Mouse (Mus musculus): Measurements from ENCODE around the gene Hps6. TPM values are rescaled to one million over a fixed set of nuclear protein-coding genes. Genes with fewer than 3 reads are reported as not detected.

The Hps6 gene
- total and polyA plus RNA-seq, 2 experiments from 2014 or later, result 6.3 to 9.7 TPM

- no peaks in the 10 kb centered on the region for H3K27me3 ChIP-seq (ENCODE audit: control insufficient read depth, insufficient read depth, low read length)
- no peaks in the 10 kb centered on the region for H3K36me3 ChIP-seq (replicated peaks; ENCODE audit: control insufficient read depth, insufficient read depth, low read length)
- no peak overlapping the region for H3K27ac ChIP-seq (ENCODE audit: low read depth)
- TF ChIP-seq EP300 (IDR thresholded peaks at IDR 0.05; ENCODE audit: low read depth), result peak; percentile 66
- TF ChIP-seq CTCF (IDR thresholded peaks at IDR 0.05; ENCODE audit: low read depth), result peak; percentile 96
- no peaks in the 10 kb centered on the region for H3K4me1 ChIP-seq (ENCODE audit: control insufficient read depth, insufficient read depth)
- no peak overlapping the region for H3K4me3 ChIP-seq (ENCODE audit: low read depth, low read length)
- WGBS, result 28% methylated on average over 12 of the region's 12 CpGs
- no peak overlapping the region for H3K9ac ChIP-seq (replicated peaks; ENCODE audit: low read depth, low read length)
- no peaks in the 10 kb centered on the region for H3K9me3 ChIP-seq (replicated peaks; ENCODE audit: control insufficient read depth, low read length)
- no peak overlapping the region for H3K4me2 ChIP-seq (ENCODE audit: low read depth, low read length)
- ATAC-seq (ENCODE audit: insufficient read depth, low read depth) (peak; percentile 89), DNase-seq (ENCODE audit: low spot score) (peak; percentile 85)
Observed at GRCm38 (mm10) chr19:46014572-46015178, 11.4 kb downstream of the Hps6 start.

GRCm38 (mm10) chr19:46016023-46016422, 12.7 kb downstream of the Hps6 start:
- no peaks in the 10 kb centered on the region for H3K27me3 ChIP-seq (ENCODE audit: control insufficient read depth, insufficient read depth, low read length)
- 69% methylated on average over 2 of the region's 2 CpGs for WGBS
- ATAC-seq (ENCODE audit: insufficient read depth, low read depth) (no peak), DNase-seq (ENCODE audit: low spot score) (no peak)
- H3K9me3 ChIP-seq (replicated peaks; ENCODE audit: control insufficient read depth, low read length), result no peaks in the 10 kb centered on the region
- no peak overlapping the region for H3K9ac ChIP-seq (replicated peaks; ENCODE audit: low read depth, low read length)
- H3K4me2 ChIP-seq (ENCODE audit: low read depth, low read length), result no peak overlapping the region
- H3K4me3 ChIP-seq (ENCODE audit: low read depth, low read length), result no peak overlapping the region
- TF ChIP-seq EP300 (IDR thresholded peaks at IDR 0.05; ENCODE audit: low read depth) (no peak), CTCF (IDR thresholded peaks at IDR 0.05; ENCODE audit: low read depth) (no peak)
- H3K36me3 ChIP-seq (replicated peaks; ENCODE audit: control insufficient read depth, insufficient read depth, low read length), result no peaks in the 10 kb centered on the region
- H3K27ac ChIP-seq (ENCODE audit: low read depth), result no peak overlapping the region
- H3K4me1 ChIP-seq (ENCODE audit: control insufficient read depth, insufficient read depth), result no peaks in the 10 kb centered on the region

DNA sequence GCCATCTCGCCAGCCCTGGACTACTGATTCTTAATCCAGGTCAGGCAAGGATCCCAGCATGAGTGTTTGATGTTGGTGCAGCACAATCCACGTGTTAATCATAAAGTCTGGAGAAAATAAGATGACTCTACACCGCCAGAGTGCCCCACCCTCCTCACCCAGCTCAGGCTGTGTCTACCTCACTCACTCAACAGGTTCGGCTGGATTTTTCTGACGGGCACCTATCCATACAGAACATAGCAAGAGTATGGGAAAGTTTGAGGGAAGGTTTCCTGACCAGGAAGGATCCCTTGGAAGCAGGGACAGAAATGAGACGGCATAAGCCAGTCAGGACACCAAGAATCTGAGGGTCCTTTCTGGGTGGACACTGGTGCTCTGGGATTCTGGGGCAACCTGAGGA, 21.7 kb downstream of the Hps6 start:
- no peak for TF ChIP-seq EP300 (IDR thresholded peaks at IDR 0.05; ENCODE audit: low read depth)
- TF ChIP-seq CTCF (IDR thresholded peaks at IDR 0.05; ENCODE audit: low read depth), result no peak

GRCm38 (mm10) chr19:46026567-46026966, 23.3 kb downstream of the Hps6 start:
- Histone ChIP-seq H3K27me3 (ENCODE audit: control insufficient read depth, insufficient read depth, low read length) (no peaks in the 10 kb centered on the region), H3K27ac (ENCODE audit: low read depth) (peak overlapping the region; percentile 36; the same call in 1 of the 2 replicates), H3K9ac (replicated peaks; ENCODE audit: low read depth, low read length) (no peak overlapping the region), H3K4me1 (ENCODE audit: control insufficient read depth, insufficient read depth) (no peaks in the 10 kb centered on the region; the same call in 1 of the 2 replicates), H3K36me3 (replicated peaks; ENCODE audit: control insufficient read depth, insufficient read depth, low read length) (0 out of 2 replicates have a peak, but pooled peaks cover 5% of the 10 kb centered on the region), H3K4me2 (ENCODE audit: low read depth, low read length) (no peak overlapping the region), H3K4me3 (ENCODE audit: low read depth, low read length) (no peak overlapping the region), H3K9me3 (replicated peaks; ENCODE audit: control insufficient read depth, low read length) (no peaks in the 10 kb centered on the region)
- ATAC-seq (ENCODE audit: insufficient read depth, low read depth), result peak; percentile 89
- WGBS, result 33% methylated on average over 8 of the region's 8 CpGs
- TF ChIP-seq CTCF (IDR thresholded peaks at IDR 0.05; ENCODE audit: low read depth) (no peak), EP300 (IDR thresholded peaks at IDR 0.05; ENCODE audit: low read depth) (no peak)
- DNase-seq (ENCODE audit: low spot score), result no peak

More for the DNA sequence above, 21.7 kb downstream of the Hps6 start:
- 78% methylated on average over 6 of the region's 6 CpGs for WGBS
- H3K36me3 ChIP-seq (replicated peaks; ENCODE audit: control insufficient read depth, insufficient read depth, low read length), result no peaks in the 10 kb centered on the region
- H3K4me2 ChIP-seq (ENCODE audit: low read depth, low read length), result no peak overlapping the region
- no peaks in the 10 kb centered on the region for H3K9me3 ChIP-seq (replicated peaks; ENCODE audit: control insufficient read depth, low read length)
- H3K4me3 ChIP-seq (ENCODE audit: low read depth, low read length), result no peak overlapping the region
- no peaks in the 10 kb centered on the region; the same call in 1 of the 2 replicates for H3K4me1 ChIP-seq (ENCODE audit: control insufficient read depth, insufficient read depth)
- H3K27ac ChIP-seq (ENCODE audit: low read depth), result no peak overlapping the region
- DNase-seq (ENCODE audit: low spot score) (no peak), ATAC-seq (ENCODE audit: insufficient read depth, low read depth) (no peak)
- H3K9ac ChIP-seq (replicated peaks; ENCODE audit: low read depth, low read length), result no peak overlapping the region
- no peaks in the 10 kb centered on the region for H3K27me3 ChIP-seq (ENCODE audit: control insufficient read depth, insufficient read depth, low read length)

- Histone ChIP-seq H3K4me3 (ENCODE audit: low read depth, low read length) (no peak overlapping the region), H3K4me2 (ENCODE audit: low read depth, low read length) (no peak overlapping the region), H3K27me3 (ENCODE audit: control insufficient read depth, insufficient read depth, low read length) (no peaks in the 10 kb centered on the region), H3K27ac (ENCODE audit: low read depth) (no peak overlapping the region), H3K36me3 (replicated peaks; ENCODE audit: control insufficient read depth, insufficient read depth, low read length) (peaks cover 28% of the 10 kb centered on the region), H3K9me3 (replicated peaks; ENCODE audit: control insufficient read depth, low read length) (no peaks in the 10 kb centered on the region), H3K4me1 (ENCODE audit: control insufficient read depth, insufficient read depth) (no peaks in the 10 kb centered on the region; the same call in 1 of the 2 replicates), H3K9ac (replicated peaks; ENCODE audit: low read depth, low read length) (no peak overlapping the region)
- ATAC-seq (ENCODE audit: insufficient read depth, low read depth) (no peak), DNase-seq (ENCODE audit: low spot score) (no peak)
- 70% methylated on average over 11 of the region's 11 CpGs for WGBS
- TF ChIP-seq EP300 (IDR thresholded peaks at IDR 0.05; ENCODE audit: low read depth), result no peak
- no peak; the same call in 1 of the 2 replicates for TF ChIP-seq CTCF (IDR thresholded peaks at IDR 0.05; ENCODE audit: low read depth)
Observed at GRCm38 (mm10) chr19:46028747-46029320, 25.5 kb downstream of the Hps6 start.

All from heart, postnatal 0 days (tissue).